Mouse (Mus musculus) mesoderm, embryonic 11.5 days (tissue): ENCODE data around the gene Nos3.

Experiments used
- DNase-seq: peaks from one replicate; pipeline ENCODE4 v3.0.0-alpha.2; 2012; ENCODE audit warnings: low read depth, low spot score

Nos3 gene

DNA sequence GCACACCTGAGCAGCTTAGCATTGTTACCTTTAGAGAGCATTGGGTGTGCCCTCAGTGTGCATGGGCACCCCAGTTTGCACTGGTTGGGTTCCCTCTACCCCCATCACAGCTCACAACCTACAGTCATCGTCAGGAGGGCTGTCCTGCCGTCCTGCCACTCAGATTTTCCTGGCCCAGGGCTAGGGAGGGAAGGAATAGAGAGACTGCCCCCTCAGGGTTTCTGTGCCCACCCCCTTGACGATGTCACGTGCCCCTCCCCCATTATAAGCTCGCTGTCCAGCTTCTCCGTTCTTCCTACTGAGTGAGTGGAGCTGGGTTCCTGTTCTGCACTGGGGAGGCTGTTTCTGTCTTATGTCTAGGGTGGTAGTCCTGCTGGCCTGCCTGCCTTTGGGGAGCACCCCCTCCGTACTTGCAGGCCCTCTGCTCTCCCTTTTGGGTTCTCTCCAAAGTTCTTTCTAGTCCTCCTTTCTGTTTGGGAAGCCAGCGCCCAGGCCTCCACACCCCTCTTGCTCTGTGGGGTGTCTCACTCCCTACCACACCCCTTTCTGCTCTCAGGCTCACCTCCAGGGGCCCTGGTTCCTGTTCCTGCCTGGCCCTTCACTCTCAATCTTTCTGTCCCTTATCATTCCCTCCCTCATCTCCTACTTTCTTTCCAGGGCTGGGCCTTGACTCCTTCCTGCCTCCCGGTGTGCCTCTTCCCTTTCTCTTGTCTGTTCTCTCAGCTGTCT lies 62.1 kb downstream of the Nos3 start:
- no peak for DNase-seq

DNA sequence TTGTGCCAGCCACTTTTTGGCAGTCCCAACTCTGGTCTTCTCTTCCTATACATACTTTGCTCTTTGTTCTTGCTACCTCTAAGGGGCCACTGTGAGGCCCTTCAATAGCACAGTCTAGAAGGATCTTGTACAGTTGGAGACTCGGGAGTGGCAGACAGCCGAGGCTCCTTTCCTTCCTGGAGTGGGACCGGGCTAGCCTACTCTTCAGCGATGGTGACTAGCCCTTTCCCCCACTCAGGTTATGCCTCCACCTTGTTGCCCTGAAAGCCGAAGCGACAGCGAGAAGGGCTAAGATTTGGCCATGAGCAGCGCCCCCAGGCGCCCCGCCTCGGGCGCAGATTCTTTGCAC lies 62.6 kb downstream of the Nos3 start:
- no peak for DNase-seq

DNA sequence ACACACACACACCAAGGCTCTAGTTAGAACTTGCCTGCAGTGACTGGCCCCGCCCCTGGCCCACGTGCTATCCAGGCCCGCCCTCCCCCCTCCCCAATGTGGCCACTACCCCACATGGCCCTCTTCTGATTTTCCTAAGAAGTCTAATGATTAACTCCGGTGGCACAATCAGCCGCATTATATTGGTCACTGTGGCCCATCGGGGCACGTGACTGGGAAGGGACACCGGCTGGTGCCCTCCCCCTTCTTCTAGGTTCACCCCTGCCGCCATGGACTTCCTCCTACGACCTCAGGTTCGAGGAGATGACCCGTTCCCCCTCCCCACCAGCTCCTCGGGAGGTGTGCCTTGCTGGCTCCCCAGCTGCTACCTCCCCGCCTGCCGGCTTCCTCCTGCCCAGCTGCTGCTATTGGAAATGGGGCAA lies 63.4 kb downstream of the Nos3 start:
- DNase-seq, result peak; percentile 47

DNA sequence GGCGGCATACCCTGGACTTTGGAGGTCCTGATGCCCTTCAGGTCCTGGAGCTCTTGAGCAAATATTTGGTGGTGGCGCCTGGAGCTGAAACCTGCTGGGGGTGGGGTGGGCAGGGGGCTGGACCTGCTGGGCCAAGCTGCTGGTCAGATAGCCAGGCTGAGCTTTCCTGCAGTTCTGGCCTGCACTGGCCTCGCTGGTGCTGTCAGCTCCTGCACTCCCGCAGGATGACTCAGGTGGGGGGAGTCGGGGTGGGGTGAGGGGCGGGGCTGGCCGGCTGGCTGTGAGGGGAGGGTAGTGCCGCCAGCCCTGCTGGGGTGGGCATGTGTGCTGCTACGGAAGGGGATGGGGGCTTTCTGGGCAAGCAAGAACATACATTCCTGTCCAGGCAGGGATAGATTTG lies 64.0 kb downstream of the Nos3 start:
- no peak for DNase-seq

DNA sequence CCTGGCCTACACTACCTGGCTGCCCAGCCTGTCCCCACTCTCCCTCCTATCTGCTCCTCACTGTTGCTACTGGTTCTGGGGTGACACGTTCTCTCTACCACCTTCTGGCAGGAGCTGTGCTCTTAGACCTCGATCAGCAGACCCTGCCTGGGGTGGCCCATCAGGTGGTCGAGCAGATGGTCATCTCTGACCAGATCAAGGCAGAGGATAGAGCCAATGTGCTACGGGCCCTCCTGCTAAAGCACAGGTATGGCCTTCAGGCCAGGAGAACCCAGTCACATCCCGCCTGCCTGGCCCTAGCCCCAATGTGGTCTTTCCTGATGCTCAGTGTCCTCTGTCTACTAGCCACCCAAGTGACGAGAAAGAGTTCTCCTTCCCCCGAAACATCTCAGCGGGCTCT lies 69.4 kb downstream of the Nos3 start:
- DNase-seq, result no peak
